In genomic region chr4:152026751-152027508, GRCm38 (mm10) we compare ENCODE assay signal across 8 mouse cellular contexts. TPM values are rescaled to one million over a fixed set of nuclear protein-coding genes. Genes with fewer than 3 reads are reported as not detected.
A peak's percentile ranks its signal among the peaks of the same experiment; 100 is the strongest.
DNase-seq lines count a peak whose midpoint lies in the region; ATAC-seq and TF ChIP-seq lines count a peak whose summit lies in the region.

No protein-coding gene starts in this region.

- dilution Hi-C loops in CH12.LX (cut with MboI; ENCODE audit: extremely low pct_ligation_motif_present, extremely low pct_unique_long_range_greater_than_20kb, low sequenced_read_pairs), result no loop called here

- no peaks in the 10 kb centered on the region for H3K9me3 ChIP-seq in CH12.LX (replicated peaks; ENCODE audit: low read length)
- H3K9me3 ChIP-seq in embryonic facial prominence, embryonic 10.5 days, result no peaks in the 10 kb centered on the region
- no peaks in the 10 kb centered on the region for H3K9me3 ChIP-seq in hindbrain, embryonic 16.5 days (ENCODE audit: control insufficient read depth, low read length)
- no peaks in the 10 kb centered on the region for H3K9me3 ChIP-seq in lung, embryonic 14.5 days (ENCODE audit: low read depth, low read length)
- no peaks in the 10 kb centered on the region for H3K9me3 ChIP-seq in stomach, embryonic 14.5 days (ENCODE audit: control insufficient read depth, low read depth, low read length)

- 2% methylated on average over 41 of the region's 41 CpGs for WGBS in embryonic facial prominence, embryonic 10.5 days
- 5% methylated on average over 26 of the region's 41 CpGs for WGBS in hindbrain, embryonic 16.5 days
- 1% methylated on average over 39 of the region's 41 CpGs for WGBS in lung, embryonic 14.5 days
- WGBS in stomach, embryonic 14.5 days, result 2% methylated on average over 26 of the region's 41 CpGs

- peak; percentile 55 for DNase-seq in cerebellum, adult 9-11 months
- no peak for DNase-seq in cerebellum, adult 11 months
- peak; percentile 23 for DNase-seq in CH12.LX (ENCODE audit: extremely low read depth)
- DNase-seq in embryonic facial prominence, embryonic 10.5 days (ENCODE audit: low spot score), result no peak
- peak; percentile 34 for DNase-seq in lung, embryonic 14.5 days
- DNase-seq in c-Kit-positive CD71-positive TER-119-positive erythroid progenitor cells, embryonic 14.5 days (ENCODE audit: low spot score), result no peak

- in situ Hi-C loops in CH12.LX (cut with MboI; ENCODE audit: low pct_ligation_motif_present, low pct_unique_long_range_greater_than_20kb, low sequenced_read_pairs), result no loop called here

- ATAC-seq in hindbrain, embryonic 16.5 days, result peak; percentile 67
- peak; percentile 58 for ATAC-seq in lung, embryonic 14.5 days (ENCODE audit: insufficient read depth)
- peak; percentile 53 for ATAC-seq in stomach, embryonic 14.5 days (ENCODE audit: insufficient number of reproducible peaks, insufficient read depth, low FRiP score, low read depth)

- H3K79me2 ChIP-seq in CH12.LX (replicated peaks; ENCODE audit: control insufficient read depth, extremely low read depth, insufficient read depth, poor library complexity, severe bottlenecking), result peaks cover 21% of the 10 kb centered on the region

- H3K27ac ChIP-seq in CH12.LX (ENCODE audit: insufficient read depth, low read depth), result peak overlapping the region; percentile 26; the same call in 1 of the 2 replicates
- peak overlapping the region; percentile 88 for H3K27ac ChIP-seq in embryonic facial prominence, embryonic 10.5 days (replicated peaks)
- H3K27ac ChIP-seq in hindbrain, embryonic 16.5 days (ENCODE audit: low read depth, low read length), result peak overlapping the region; percentile 73
- H3K27ac ChIP-seq in lung, embryonic 14.5 days (ENCODE audit: low read depth), result peak overlapping the region; percentile 54; the same call in 1 of the 2 replicates
- 0 out of 2 replicates have a peak overlapping the region, but pooled peaks have one; percentile 56 for H3K27ac ChIP-seq in stomach, embryonic 14.5 days (ENCODE audit: low read length)

- H3K4me1 ChIP-seq in CH12.LX (ENCODE audit: control insufficient read depth in 1 of 2, insufficient read depth in 2 of 2), result peaks cover 20 to 36% of the 10 kb centered on the region in 2 experiments
- peaks cover 58% of the 10 kb centered on the region for H3K4me1 ChIP-seq in embryonic facial prominence, embryonic 10.5 days
- peaks cover 45% of the 10 kb centered on the region for H3K4me1 ChIP-seq in hindbrain, embryonic 16.5 days (ENCODE audit: control insufficient read depth, insufficient read depth, low read depth, low read length)
- peaks cover 14% of the 10 kb centered on the region for H3K4me1 ChIP-seq in lung, embryonic 14.5 days (ENCODE audit: insufficient read depth)
- H3K4me1 ChIP-seq in stomach, embryonic 14.5 days (ENCODE audit: control insufficient read depth, insufficient read depth, low read length), result peaks cover 24% of the 10 kb centered on the region

- peak overlapping the region; percentile 65 for H3K9ac ChIP-seq in CH12.LX (ENCODE audit: insufficient read depth, low read depth)
- peak overlapping the region; percentile 75 for H3K9ac ChIP-seq in hindbrain, embryonic 16.5 days (ENCODE audit: low read depth, low read length)
- H3K9ac ChIP-seq in lung, embryonic 14.5 days, result peak overlapping the region; percentile 68
- peak overlapping the region; percentile 59 for H3K9ac ChIP-seq in stomach, embryonic 14.5 days (replicated peaks; ENCODE audit: low read depth, low read length)

- H3K4me3 ChIP-seq in CH12.LX (replicated peaks in 1 of 3; ENCODE audit: low read depth in 2 of 3, low read length in 2 of 3, poor library complexity in 1 of 3), result peak overlapping the region; percentile 75 to 87 (median 80)
- peak overlapping the region; percentile 85 for H3K4me3 ChIP-seq in embryonic facial prominence, embryonic 10.5 days
- peak overlapping the region; percentile 75 for H3K4me3 ChIP-seq in hindbrain, embryonic 16.5 days (ENCODE audit: low read length)
- peak overlapping the region; percentile 73 for H3K4me3 ChIP-seq in lung, embryonic 14.5 days (ENCODE audit: low read depth, low read length)
- peak overlapping the region; percentile 63 for H3K4me3 ChIP-seq in stomach, embryonic 14.5 days (ENCODE audit: low read depth, low read length)

- no peak for TF ChIP-seq POLR2A in CH12.LX (IDR thresholded peaks at IDR 0.05; ENCODE audit: low read depth, low read length)

- peak overlapping the region; percentile 77 for H3K4me2 ChIP-seq in CH12.LX (ENCODE audit: insufficient read depth, low read depth, poor library complexity, severe bottlenecking)
- peak overlapping the region; percentile 97 for H3K4me2 ChIP-seq in hindbrain, embryonic 16.5 days (ENCODE audit: low read length)
- peak overlapping the region; percentile 98 for H3K4me2 ChIP-seq in lung, embryonic 14.5 days
- peak overlapping the region; percentile 80 for H3K4me2 ChIP-seq in stomach, embryonic 14.5 days (replicated peaks; ENCODE audit: low read depth, low read length)

- H3K36me3 ChIP-seq in CH12.LX (replicated peaks in 1 of 2; ENCODE audit: control insufficient read depth in 1 of 2, insufficient read depth in 1 of 2, low read length in 1 of 2), result peaks cover 24 to 46% of the 10 kb centered on the region in 2 experiments
- H3K36me3 ChIP-seq in embryonic facial prominence, embryonic 10.5 days (replicated peaks), result peaks cover 44% of the 10 kb centered on the region
- peaks cover 5% of the 10 kb centered on the region; the same call in 1 of the 2 replicates for H3K36me3 ChIP-seq in hindbrain, embryonic 16.5 days (ENCODE audit: control insufficient read depth, insufficient read depth, low read length)
- peaks cover 29% of the 10 kb centered on the region for H3K36me3 ChIP-seq in lung, embryonic 14.5 days (ENCODE audit: insufficient read depth)
- peaks cover 12% of the 10 kb centered on the region for H3K36me3 ChIP-seq in stomach, embryonic 14.5 days (ENCODE audit: control insufficient read depth, insufficient read depth, low read length)

- no peak for TF ChIP-seq EP300 in CH12.LX (IDR thresholded peaks at IDR 0.05; ENCODE audit: low read length)

- H3K27me3 ChIP-seq in CH12.LX (replicated peaks), result peaks cover 3% of the 10 kb centered on the region
- H3K27me3 ChIP-seq in embryonic facial prominence, embryonic 10.5 days (replicated peaks; ENCODE audit: low read depth, poor library complexity, severe bottlenecking), result peaks cover 9% of the 10 kb centered on the region
- 0 out of 2 replicates have a peak, but pooled peaks cover under 1% of the 10 kb centered on the region for H3K27me3 ChIP-seq in hindbrain, embryonic 16.5 days (replicated peaks; ENCODE audit: control insufficient read depth, insufficient read depth, low read length)
- no peaks in the 10 kb centered on the region for H3K27me3 ChIP-seq in lung, embryonic 14.5 days (ENCODE audit: insufficient read depth, low read length)
- no peaks in the 10 kb centered on the region for H3K27me3 ChIP-seq in stomach, embryonic 14.5 days (ENCODE audit: control insufficient read depth, insufficient read depth, low read length)

- TF ChIP-seq CTCF in CH12.LX (conservative IDR thresholded peaks at IDR 0.05 in 1 of 2, IDR thresholded peaks at IDR 0.05 in 1 of 2; ENCODE audit: low read depth in 2 of 2, low read length in 2 of 2), result no peak
- peak; percentile 12; the same call in 1 of the 2 replicates for TF ChIP-seq CTCF in lung, embryonic 14.5 days (IDR thresholded peaks at IDR 0.05; ENCODE audit: low read depth)

- TF ChIP-seq RAD21 in CH12.LX (IDR thresholded peaks at IDR 0.05; ENCODE audit: low read depth, low read length), result no peak

RNA-seq across cellular contexts. Expression of gene Zbtb48, which starts 0.5 kb away (rescaled TPM):
- total RNA-seq in CH12.LX (2012; rRNA removed) (7.4 and 10.5 TPM in 2 replicates), CH12.LX (2014; rRNA removed) (8.6 and 10.5 TPM in 2 replicates)
- polyA plus RNA-seq in CH12.LX (2012; ENCODE audit: insufficient read length, low read depth), result 13.6 and 14.0 TPM in 2 replicates
- polyA plus RNA-seq in embryonic facial prominence, embryonic 10.5 days (2016; fragmentation: Nextera tagmentation; extraction: Ambion mirVana), result 25.0 and 26.4 TPM in 2 replicates
- polyA plus RNA-seq in hindbrain, embryonic 16.5 days (2015; fragmentation: Nextera tagmentation; extraction: Ambion mirVana), result 18.1 and 20.9 TPM in 2 replicates
- 22.7 and 26.8 TPM in 2 replicates for polyA plus RNA-seq in lung, embryonic 14.5 days (2014; fragmentation: Nextera tagmentation; extraction: Ambion mirVana)
- polyA plus RNA-seq in stomach, embryonic 14.5 days (2014; fragmentation: Nextera tagmentation; extraction: Ambion mirVana), result 18.0 and 21.8 TPM in 2 replicates

RNA-seq across cellular contexts. Expression of gene Tas1r1, which starts 11.4 kb away (rescaled TPM):
- 0.13 and 0.21 TPM in 2 replicates for total RNA-seq in CH12.LX (2012; rRNA removed)
- not detected in 2 replicates for total RNA-seq in CH12.LX (2014; rRNA removed)
- polyA plus RNA-seq in CH12.LX (2012; ENCODE audit: insufficient read length, low read depth), result not detected in 2 replicates
- polyA plus RNA-seq in embryonic facial prominence, embryonic 10.5 days (2016; fragmentation: Nextera tagmentation; extraction: Ambion mirVana), result 0.50 and 0.68 TPM in 2 replicates
- polyA plus RNA-seq in hindbrain, embryonic 16.5 days (2015; fragmentation: Nextera tagmentation; extraction: Ambion mirVana), result 1.9 and 2.0 TPM in 2 replicates
- 0.23 and 0.30 TPM in 2 replicates for polyA plus RNA-seq in lung, embryonic 14.5 days (2014; fragmentation: Nextera tagmentation; extraction: Ambion mirVana)
- polyA plus RNA-seq in stomach, embryonic 14.5 days (2014; fragmentation: Nextera tagmentation; extraction: Ambion mirVana), result 0.30 and 0.34 TPM in 2 replicates

RNA-seq across cellular contexts. Expression of gene Nol9, which starts 12.2 kb away (rescaled TPM):
- total RNA-seq in CH12.LX (2012; rRNA removed) (44.8 and 53.6 TPM in 2 replicates), CH12.LX (2014; rRNA removed) (44.7 and 47.2 TPM in 2 replicates)
- 54.3 and 60.5 TPM in 2 replicates for polyA plus RNA-seq in CH12.LX (2012; ENCODE audit: insufficient read length, low read depth)
- 43.7 and 44.2 TPM in 2 replicates for polyA plus RNA-seq in embryonic facial prominence, embryonic 10.5 days (2016; fragmentation: Nextera tagmentation; extraction: Ambion mirVana)
- polyA plus RNA-seq in hindbrain, embryonic 16.5 days (2015; fragmentation: Nextera tagmentation; extraction: Ambion mirVana), result 18.7 and 23.0 TPM in 2 replicates
- polyA plus RNA-seq in lung, embryonic 14.5 days (2014; fragmentation: Nextera tagmentation; extraction: Ambion mirVana), result 38.9 and 42.9 TPM in 2 replicates
- polyA plus RNA-seq in stomach, embryonic 14.5 days (2014; fragmentation: Nextera tagmentation; extraction: Ambion mirVana), result 29.5 and 30.0 TPM in 2 replicates

RNA-seq across cellular contexts. Expression of gene Klhl21, which starts 18.3 kb away (rescaled TPM):
- total RNA-seq in CH12.LX (2012; rRNA removed) (7.1 and 9.5 TPM in 2 replicates), CH12.LX (2014; rRNA removed) (4.4 and 4.9 TPM in 2 replicates)
- 9.1 and 9.4 TPM in 2 replicates for polyA plus RNA-seq in CH12.LX (2012; ENCODE audit: insufficient read length, low read depth)
- 9.7 and 10.6 TPM in 2 replicates for polyA plus RNA-seq in embryonic facial prominence, embryonic 10.5 days (2016; fragmentation: Nextera tagmentation; extraction: Ambion mirVana)
- polyA plus RNA-seq in hindbrain, embryonic 16.5 days (2015; fragmentation: Nextera tagmentation; extraction: Ambion mirVana), result 4.7 and 5.0 TPM in 2 replicates
- 10.3 and 10.6 TPM in 2 replicates for polyA plus RNA-seq in lung, embryonic 14.5 days (2014; fragmentation: Nextera tagmentation; extraction: Ambion mirVana)
- 5.8 and 7.3 TPM in 2 replicates for polyA plus RNA-seq in stomach, embryonic 14.5 days (2014; fragmentation: Nextera tagmentation; extraction: Ambion mirVana)

RNA-seq across cellular contexts. Expression of gene Phf13, which starts 30.9 kb away (rescaled TPM):
- total RNA-seq in CH12.LX (2012; rRNA removed), result 4.9 and 5.0 TPM in 2 replicates
- 1.9 and 2.1 TPM in 2 replicates for total RNA-seq in CH12.LX (2014; rRNA removed)
- 3.9 and 4.9 TPM in 2 replicates for polyA plus RNA-seq in CH12.LX (2012; ENCODE audit: insufficient read length, low read depth)
- polyA plus RNA-seq in embryonic facial prominence, embryonic 10.5 days (2016; fragmentation: Nextera tagmentation; extraction: Ambion mirVana), result 29.0 and 32.1 TPM in 2 replicates
- 21.3 and 24.8 TPM in 2 replicates for polyA plus RNA-seq in hindbrain, embryonic 16.5 days (2015; fragmentation: Nextera tagmentation; extraction: Ambion mirVana)
- polyA plus RNA-seq in lung, embryonic 14.5 days (2014; fragmentation: Nextera tagmentation; extraction: Ambion mirVana), result 28.4 and 32.3 TPM in 2 replicates
- polyA plus RNA-seq in stomach, embryonic 14.5 days (2014; fragmentation: Nextera tagmentation; extraction: Ambion mirVana), result 22.7 and 22.8 TPM in 2 replicates

Comparison
In these comparisons a context has a peak if more than half of its experiments do, and no peak if none do; other contexts are left out.
1. DNase-seq: peak in cerebellum, adult 9-11 months (single experiment), CH12.LX (single experiment) and lung, embryonic 14.5 days (single experiment); none in cerebellum, adult 11 months (single experiment), embryonic facial prominence, embryonic 10.5 days (single experiment) and c-Kit-positive CD71-positive TER-119-positive erythroid progenitor cells, embryonic 14.5 days (single experiment).
2. H3K27ac ChIP-seq: peak in every context shown above with its lines; median percentile 88 in embryonic facial prominence, embryonic 10.5 days; 73 in hindbrain, embryonic 16.5 days; 56 in stomach, embryonic 14.5 days; 54 in lung, embryonic 14.5 days; 26 in CH12.LX.
3. Peak in every context shown above with its lines, with median percentiles within 50 percentile points of each other: H3K4me2 ChIP-seq, H3K4me3 ChIP-seq, H3K9ac ChIP-seq and ATAC-seq.